Mouse (Mus musculus): ENCODE results near the gene Nefh. TPM values are rescaled to one million over a fixed set of nuclear protein-coding genes. Genes with fewer than 3 reads are reported as not detected.
A peak's percentile ranks its signal among the peaks of the same experiment; 100 is the strongest.

The Nefh gene
- total RNA-seq (2021), result under 1 TPM in 1 of 2 experiments, not detected in 1; 0.05 TPM
- 0.06 and 0.08 TPM in 2 replicates for polyA plus RNA-seq (2012; rRNA removed)
- long read RNA-seq, result 0 reads

GRCm38 (mm10) chr11:4947813-4948174 lies at the start of gene Nefh:
Gene Nefh (minus strand): TSS chr11:4948064.
- H3K79me2 ChIP-seq (replicated peaks; ENCODE audit: control insufficient read depth, insufficient read depth, low read length), result no peaks in the 10 kb centered on the region
- TF ChIP-seq POLR2A (IDR thresholded peaks at IDR 0.05; ENCODE audit: insufficient read depth, low read depth, low read length) (no peak), EP300 (IDR thresholded peaks at IDR 0.05; ENCODE audit: insufficient read depth, low read depth, low read length) (no peak), CTCF (IDR thresholded peaks at IDR 0.05) (no peak)
- peak within 1 kb of the TSS; percentile 45 for H3K4me3 ChIP-seq
- intact Hi-C loops (cut with DNase I), result no loop called here
- no peak for DNase-seq
- no peak within 1 kb of the TSS for H3K27ac ChIP-seq
- H3K27me3 ChIP-seq (ENCODE audit: control insufficient read depth, insufficient read depth, low read length), result peaks cover 15% of the 10 kb centered on the region
- H3K4me1 ChIP-seq (ENCODE audit: control insufficient read depth, insufficient read depth, low read length), result no peaks in the 10 kb centered on the region
- WGBS, result 2% methylated on average over 37 of the region's 41 CpGs
- no peaks in the 10 kb centered on the region for H3K36me3 ChIP-seq (ENCODE audit: control insufficient read depth, insufficient read depth, low read length)
- H3K9ac ChIP-seq (ENCODE audit: low read depth, low read length), result no peak within 1 kb of the TSS

DNA sequence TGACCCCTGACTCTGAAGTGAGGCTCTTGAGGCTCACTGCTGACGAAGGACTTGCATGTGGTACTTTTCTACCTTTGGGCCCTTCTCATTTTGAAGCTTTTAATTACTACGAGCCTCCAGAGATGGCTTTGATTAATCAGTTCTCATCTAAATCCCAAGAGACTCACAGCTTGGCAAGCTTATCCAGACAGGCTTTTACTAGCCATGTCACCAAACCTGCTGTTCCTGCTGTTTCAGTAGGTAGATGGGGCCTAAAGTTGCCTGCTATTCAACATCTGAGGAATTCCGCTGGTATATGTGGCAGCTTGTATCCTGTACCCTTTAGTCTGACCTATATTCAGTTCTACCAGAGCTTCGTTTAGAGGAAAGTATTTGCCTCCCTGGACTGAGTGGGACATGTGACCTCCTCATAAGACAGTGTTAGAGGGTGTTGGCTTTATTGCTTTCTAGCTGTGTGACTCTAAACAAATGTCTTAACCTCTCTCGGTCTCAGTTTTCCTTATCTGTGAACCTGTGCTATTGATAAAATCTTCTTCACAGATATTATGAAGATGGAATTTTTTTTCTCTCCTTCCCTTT lies 48.8 kb upstream of the Nefh start:
- H3K9ac ChIP-seq (ENCODE audit: low read depth, low read length), result no peak overlapping the region
- TF ChIP-seq POLR2A (IDR thresholded peaks at IDR 0.05; ENCODE audit: insufficient read depth, low read depth, low read length), result no peak
- no peak for TF ChIP-seq EP300 (IDR thresholded peaks at IDR 0.05; ENCODE audit: insufficient read depth, low read depth, low read length)
- no peak for TF ChIP-seq CTCF (IDR thresholded peaks at IDR 0.05)
- DNase-seq, result no peak
- H3K27ac ChIP-seq, result no peak overlapping the region
- WGBS, result 76% methylated on average over 5 of the region's 5 CpGs
- intact Hi-C loops (cut with DNase I), result no loop called here
- peaks cover 9% of the 10 kb centered on the region for H3K36me3 ChIP-seq (ENCODE audit: control insufficient read depth, insufficient read depth, low read length)
- peaks cover 9% of the 10 kb centered on the region for H3K4me1 ChIP-seq (ENCODE audit: control insufficient read depth, insufficient read depth, low read length)
- no peaks in the 10 kb centered on the region for H3K27me3 ChIP-seq (ENCODE audit: control insufficient read depth, insufficient read depth, low read length)
- no peaks in the 10 kb centered on the region for H3K79me2 ChIP-seq (replicated peaks; ENCODE audit: control insufficient read depth, insufficient read depth, low read length)
- no peak overlapping the region for H3K4me3 ChIP-seq

DNA sequence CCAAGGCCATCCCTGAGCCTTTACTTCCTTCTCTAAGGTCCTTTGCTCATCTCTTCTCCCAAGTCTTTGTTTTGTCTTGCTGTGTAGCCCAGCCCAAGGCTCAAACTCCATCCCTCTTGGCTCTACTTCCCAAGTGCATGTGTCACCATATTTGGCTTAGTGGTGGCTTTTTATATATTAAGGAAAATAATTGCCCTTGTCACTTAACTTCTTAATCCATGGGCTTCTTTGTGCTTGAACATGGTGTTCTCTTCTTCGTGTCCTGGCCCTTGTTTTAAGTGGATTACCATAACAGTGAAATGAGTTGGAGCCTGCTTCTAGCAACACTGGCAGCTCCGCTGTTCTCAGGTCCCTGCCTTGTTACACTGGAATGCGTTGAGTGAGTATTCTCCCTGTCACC lies 47.8 kb upstream of the Nefh start:
- no peak for DNase-seq
- H3K27ac ChIP-seq, result no peak overlapping the region
- H3K4me3 ChIP-seq, result no peak overlapping the region
- peaks cover 9% of the 10 kb centered on the region for H3K4me1 ChIP-seq (ENCODE audit: control insufficient read depth, insufficient read depth, low read length)
- H3K79me2 ChIP-seq (replicated peaks; ENCODE audit: control insufficient read depth, insufficient read depth, low read length), result no peaks in the 10 kb centered on the region
- peaks cover 9% of the 10 kb centered on the region for H3K36me3 ChIP-seq (ENCODE audit: control insufficient read depth, insufficient read depth, low read length)
- no peaks in the 10 kb centered on the region for H3K27me3 ChIP-seq (ENCODE audit: control insufficient read depth, insufficient read depth, low read length)
- intact Hi-C loops (cut with DNase I), result no loop called here
- no peak for TF ChIP-seq CTCF (IDR thresholded peaks at IDR 0.05)
- no peak for TF ChIP-seq EP300 (IDR thresholded peaks at IDR 0.05; ENCODE audit: insufficient read depth, low read depth, low read length)
- TF ChIP-seq POLR2A (IDR thresholded peaks at IDR 0.05; ENCODE audit: insufficient read depth, low read depth, low read length), result no peak
- 55% methylated on average over 3 of the region's 3 CpGs for WGBS
- no peak overlapping the region for H3K9ac ChIP-seq (ENCODE audit: low read depth, low read length)

GRCm38 (mm10) chr11:4992471-4992870 lies 44.6 kb upstream of the Nefh start:
- WGBS, result 51% methylated on average over 2 of the region's 2 CpGs
- H3K4me3 ChIP-seq, result no peak overlapping the region
- no peaks in the 10 kb centered on the region for H3K27me3 ChIP-seq (ENCODE audit: control insufficient read depth, insufficient read depth, low read length)
- TF ChIP-seq POLR2A (IDR thresholded peaks at IDR 0.05; ENCODE audit: insufficient read depth, low read depth, low read length) (no peak), CTCF (IDR thresholded peaks at IDR 0.05) (no peak), EP300 (IDR thresholded peaks at IDR 0.05; ENCODE audit: insufficient read depth, low read depth, low read length) (no peak)
- no peak overlapping the region for H3K27ac ChIP-seq
- H3K79me2 ChIP-seq (replicated peaks; ENCODE audit: control insufficient read depth, insufficient read depth, low read length), result no peaks in the 10 kb centered on the region; the same call in 1 of the 2 replicates
- peaks cover 11% of the 10 kb centered on the region for H3K4me1 ChIP-seq (ENCODE audit: control insufficient read depth, insufficient read depth, low read length)
- intact Hi-C loops (cut with DNase I), result no loop called here
- DNase-seq, result no peak
- no peak overlapping the region for H3K9ac ChIP-seq (ENCODE audit: low read depth, low read length)
- H3K36me3 ChIP-seq (ENCODE audit: control insufficient read depth, insufficient read depth, low read length), result peaks cover 8% of the 10 kb centered on the region

- intact Hi-C loops (cut with DNase I), result no loop called here
- no peak overlapping the region for H3K9ac ChIP-seq (ENCODE audit: low read depth, low read length)
- TF ChIP-seq POLR2A (IDR thresholded peaks at IDR 0.05; ENCODE audit: insufficient read depth, low read depth, low read length), result no peak
- TF ChIP-seq CTCF (IDR thresholded peaks at IDR 0.05), result no peak
- TF ChIP-seq EP300 (IDR thresholded peaks at IDR 0.05; ENCODE audit: insufficient read depth, low read depth, low read length), result no peak
- DNase-seq, result peak in 1 of 2 experiments; percentile 26
- H3K79me2 ChIP-seq (replicated peaks; ENCODE audit: control insufficient read depth, insufficient read depth, low read length), result no peaks in the 10 kb centered on the region; the same call in 1 of the 2 replicates
- H3K27me3 ChIP-seq (ENCODE audit: control insufficient read depth, insufficient read depth, low read length), result no peaks in the 10 kb centered on the region
- H3K27ac ChIP-seq, result no peak overlapping the region; the same call in 1 of the 2 replicates
- peaks cover 8% of the 10 kb centered on the region for H3K4me1 ChIP-seq (ENCODE audit: control insufficient read depth, insufficient read depth, low read length)
- WGBS, result 53% methylated on average over 3 of the region's 3 CpGs
- no peak overlapping the region for H3K4me3 ChIP-seq
- H3K36me3 ChIP-seq (ENCODE audit: control insufficient read depth, insufficient read depth, low read length), result peaks cover 3% of the 10 kb centered on the region; the same call in 1 of the 2 replicates
These were observed 41.3 kb upstream of the Nefh start for GRCm38 (mm10) chr11:4989187-4989586.

- peak overlapping the region; percentile 70 for H3K27ac ChIP-seq
- no peaks in the 10 kb centered on the region for H3K27me3 ChIP-seq (ENCODE audit: control insufficient read depth, insufficient read depth, low read length)
- 39% methylated on average over 11 of the region's 11 CpGs for WGBS
- DNase-seq, result no peak
- H3K4me3 ChIP-seq, result peak overlapping the region; percentile 75
- peaks cover 8% of the 10 kb centered on the region for H3K4me1 ChIP-seq (ENCODE audit: control insufficient read depth, insufficient read depth, low read length)
- intact Hi-C loops (cut with DNase I), result loop anchor here (2.0 kb wide), 1 partner anchor 77 kb away; the partner anchor contains the start of gene Gas2l1
- peak overlapping the region; percentile 73 for H3K9ac ChIP-seq (ENCODE audit: low read depth, low read length)
- TF ChIP-seq EP300 (IDR thresholded peaks at IDR 0.05; ENCODE audit: insufficient read depth, low read depth, low read length) (no peak), CTCF (IDR thresholded peaks at IDR 0.05) (no peak), POLR2A (IDR thresholded peaks at IDR 0.05; ENCODE audit: insufficient read depth, low read depth, low read length) (no peak)
- H3K79me2 ChIP-seq (replicated peaks; ENCODE audit: control insufficient read depth, insufficient read depth, low read length), result no peaks in the 10 kb centered on the region; the same call in 1 of the 2 replicates
- peaks cover 3% of the 10 kb centered on the region; the same call in 1 of the 2 replicates for H3K36me3 ChIP-seq (ENCODE audit: control insufficient read depth, insufficient read depth, low read length)
These were observed 39.6 kb upstream of the Nefh start for GRCm38 (mm10) chr11:4987487-4987852.

Measured in heart, adult 2 months (tissue).